Mouse (Mus musculus): Measurements from ENCODE around the gene Ccdc6. TPM values are rescaled to one million over a fixed set of nuclear protein-coding genes. Genes with fewer than 3 reads are reported as not detected.

The Ccdc6 gene
- total RNA-seq, 1 experiment from 2014 or later, result 61.2 TPM

GRCm38 (mm10) chr10:70132714-70133113 lies 35.8 kb downstream of the Ccdc6 start:
- DNase-seq, result no peak

GRCm38 (mm10) chr10:70133188-70133587 lies 36.3 kb downstream of the Ccdc6 start:
- DNase-seq, result no peak

- DNase-seq, result peak; percentile 64
These were observed 38.8 kb downstream of the Ccdc6 start for GRCm38 (mm10) chr10:70135680-70136079.

GRCm38 (mm10) chr10:70137652-70138051 lies 40.7 kb downstream of the Ccdc6 start:
- DNase-seq, result no peak

- no peak for DNase-seq
These were observed 41.2 kb downstream of the Ccdc6 start for GRCm38 (mm10) chr10:70138150-70138549.

GRCm38 (mm10) chr10:70139368-70139767 lies 42.4 kb downstream of the Ccdc6 start:
- DNase-seq, result no peak

GRCm38 (mm10) chr10:70140414-70140813 lies 43.5 kb downstream of the Ccdc6 start:
- DNase-seq, result no peak

- no peak for DNase-seq
These were observed 45.7 kb downstream of the Ccdc6 start for GRCm38 (mm10) chr10:70142623-70143022.

GRCm38 (mm10) chr10:70144004-70144557 lies 47.2 kb downstream of the Ccdc6 start:
- DNase-seq, result no peak

GRCm38 (mm10) chr10:70145873-70146272 lies 49.0 kb downstream of the Ccdc6 start:
- no peak for DNase-seq

GRCm38 (mm10) chr10:70149093-70149492 lies 52.2 kb downstream of the Ccdc6 start:
- DNase-seq, result peak; percentile 68

- no peak for DNase-seq
These were observed 53.4 kb downstream of the Ccdc6 start for GRCm38 (mm10) chr10:70150301-70150700.

- DNase-seq, result peak; percentile 2
These were observed 54.2 kb downstream of the Ccdc6 start for GRCm38 (mm10) chr10:70151171-70151570.

GRCm38 (mm10) chr10:70152190-70152743 lies 55.3 kb downstream of the Ccdc6 start:
- no peak for DNase-seq

GRCm38 (mm10) chr10:70153810-70154209 lies 56.9 kb downstream of the Ccdc6 start:
- no peak for DNase-seq

GRCm38 (mm10) chr10:70156431-70157165 lies 59.7 kb downstream of the Ccdc6 start:
- peak; percentile 34 for DNase-seq

GRCm38 (mm10) chr10:70159651-70160320 lies 62.9 kb downstream of the Ccdc6 start:
- peak; percentile 33 for DNase-seq

- peak; percentile 54 for DNase-seq
These were observed 63.9 kb downstream of the Ccdc6 start for GRCm38 (mm10) chr10:70160811-70161210.

GRCm38 (mm10) chr10:70161504-70161903 lies 64.6 kb downstream of the Ccdc6 start:
- no peak for DNase-seq

GRCm38 (mm10) chr10:70163681-70164080 lies 66.8 kb downstream of the Ccdc6 start:
- DNase-seq, result peak; percentile 26

GRCm38 (mm10) chr10:70165877-70166276 lies 69.0 kb downstream of the Ccdc6 start:
- DNase-seq, result peak; percentile 33

- DNase-seq, result no peak
These were observed 69.5 kb downstream of the Ccdc6 start for GRCm38 (mm10) chr10:70166427-70166826.

- no peak for DNase-seq
These were observed 70.7 kb downstream of the Ccdc6 start for GRCm38 (mm10) chr10:70167625-70168024.
